Mouse (Mus musculus) midbrain, postnatal 0 days (tissue): ENCODE data around the gene Osbpl5. TPM values are rescaled to one million over a fixed set of nuclear protein-coding genes. Genes with fewer than 3 reads are reported as not detected.
A peak's percentile ranks its signal among the peaks of the same experiment; 100 is the strongest.
"Not testable (repeated sequence)": the region's sequence is repeated elsewhere in the genome, so short reads cannot be mapped to it uniquely, and the experiment has no call there.

Experiments
- ATAC-seq: fragments of 200-750 bp; cut with Nextera tagmentation; 2 replicates; pipeline ENCODE4 v1.8.0; 2017; ENCODE audit warnings: moderate number of reproducible peaks, mild to moderate bottlenecking, moderate TSS enrichment, moderate library complexity; ENCODE audit not compliant: low FRiP score
- DNase-seq: peaks from one replicate; pipeline ENCODE4 v3.0.0-alpha.2; 2015; ENCODE audit warnings: low spot score
- H3K27ac ChIP-seq: fragments of 300-500 bp; sonication (generic); 2 replicates; pipeline ENCODE4 v1.5.1; 2014; ENCODE audit warnings: low read depth, mild to moderate bottlenecking, low read length, mixed read lengths
- H3K27me3 ChIP-seq: fragments of 300-500 bp; sonication (generic); 2 replicates; pipeline ENCODE4 v1.6.1; 2014; ENCODE audit warnings: low read length, control low read depth, mixed read lengths; ENCODE audit not compliant: insufficient read depth
- H3K36me3 ChIP-seq: fragments of 300-500 bp; sonication (generic); 2 replicates; pipeline ENCODE4 v1.6.1; 2014; ENCODE audit warnings: low read length, control low read depth, mixed read lengths; ENCODE audit not compliant: insufficient read depth
- H3K4me1 ChIP-seq: fragments of 300-500 bp; sonication (generic); 2 replicates; pipeline ENCODE4 v1.6.1; 2014; ENCODE audit warnings: mild to moderate bottlenecking, control low read depth, antibody characterized with exemption, low read length, mixed read lengths; ENCODE audit not compliant: insufficient read depth
- H3K4me2 ChIP-seq: fragments of 300-500 bp; sonication (generic); 2 replicates; pipeline ENCODE4 v1.6.1; 2014; ENCODE audit warnings: low read depth, mild to moderate bottlenecking, low read length, mixed read lengths; ENCODE audit not compliant: poor library complexity, severe bottlenecking
- H3K4me3 ChIP-seq: fragments of 300-500 bp; sonication (generic); 2 replicates; pipeline ENCODE4 v1.5.1; 2014; ENCODE audit warnings: low read depth, mild to moderate bottlenecking, low read length, moderate library complexity
- H3K9ac ChIP-seq: fragments of 300-500 bp; sonication (generic); replicated peaks from 2 replicates; pipeline ENCODE4 v1.6.1; 2014; ENCODE audit warnings: mild to moderate bottlenecking, low read length, moderate library complexity, mixed read lengths; ENCODE audit not compliant: poor library complexity, severe bottlenecking
- H3K9me3 ChIP-seq: fragments of 300-500 bp; sonication (generic); 2 replicates; pipeline ENCODE4 v1.6.1; 2016; ENCODE audit warnings: low read length, control low read depth
- CTCF ChIP-seq: IDR thresholded peaks from 2 replicates; pipeline ENCODE4 v1.5.1; 2016; ENCODE audit warnings: antibody characterized with exemption, mild to moderate bottlenecking
- WGBS: fragments of 180-500 bp; shearing (Covaris S2); extraction: QIAGEN DNeasy Blood & Tissue Kit; methylation state at CpG from one replicate; pipeline ENCODE4 v1.1.7; 2014; 5-methylcytosine and 5-hydroxymethylcytosine counted together
- microRNA-seq: library from miRNA; unstranded; fragments of <30 nt; microRNA quantifications from one replicate; pipeline ENCODE4, GENCODE M21; 2016; ENCODE audit warnings: borderline number of aligned reads
- polyA plus RNA-seq: library from polyadenylated mRNA; unstranded; fragments of >200 nt; fragmentation: Nextera tagmentation; extraction: Ambion mirVana; gene quantifications from 2 replicates; pipeline ENCODE4 v1.2.1, GENCODE M21; 2015
- total RNA-seq: library from RNA; depleted of rRNA; stranded (reverse); fragments of >200 nt; gene quantifications from 2 replicates; pipeline ENCODE4 v1.2.3, GENCODE M21; 2014; rRNA removed

Gene Osbpl5
- total and polyA plus RNA-seq, 2 experiments from 2014 or later: 26.7 to 52.6 TPM

DNA sequence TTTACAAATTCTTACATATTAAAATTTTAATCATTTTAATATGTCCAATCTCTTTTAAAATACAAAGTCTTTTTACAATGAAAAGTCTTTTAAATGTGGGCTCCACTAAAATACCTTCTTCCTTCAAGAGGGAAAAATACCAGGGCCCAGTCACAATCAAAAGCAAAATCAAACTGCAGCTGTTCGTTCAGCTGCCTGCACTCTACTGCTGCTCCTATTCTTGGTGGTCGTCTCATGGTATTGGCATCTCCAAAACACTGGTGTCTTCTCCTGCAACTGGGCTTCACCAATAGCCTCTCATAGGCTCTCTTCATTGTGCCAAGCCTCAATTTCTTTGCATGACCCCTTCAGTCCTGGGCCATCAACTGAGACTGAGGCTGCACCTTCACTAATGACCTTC lies 93.3 kb downstream of the Osbpl5 start:
- ATAC-seq: no peak
- no peaks in the 10 kb centered on the region for H3K9me3 ChIP-seq
- TF ChIP-seq CTCF: no peak
- no peak overlapping the region for H3K27ac ChIP-seq
- WGBS: 92% methylated on average over 2 of the region's 2 CpGs
- no peak overlapping the region for H3K4me2 ChIP-seq
- no peak for DNase-seq
- no peaks in the 10 kb centered on the region for H3K27me3 ChIP-seq
- H3K4me3 ChIP-seq: no peak overlapping the region
- no peak overlapping the region for H3K9ac ChIP-seq
- H3K36me3 ChIP-seq: no peaks in the 10 kb centered on the region
- no peaks in the 10 kb centered on the region for H3K4me1 ChIP-seq

DNA sequence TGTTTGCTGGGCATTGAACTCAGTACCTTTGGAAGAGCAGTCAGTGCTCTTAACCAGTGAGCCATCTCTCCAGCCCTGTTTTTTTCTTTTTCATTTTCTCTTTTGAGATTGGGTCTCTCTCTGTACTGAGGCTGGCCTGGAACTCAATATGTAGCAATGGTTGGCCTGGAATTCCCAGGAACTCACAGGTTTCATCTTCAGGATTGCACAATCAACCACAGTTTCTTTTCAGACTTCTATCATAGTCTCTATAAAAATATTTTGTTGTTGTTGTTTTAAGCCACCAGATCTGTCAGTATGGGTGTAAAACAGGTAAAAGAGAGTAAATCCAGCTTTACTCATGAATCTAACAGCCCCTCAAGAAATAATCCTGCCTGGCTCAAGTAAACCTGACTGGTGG lies 96.0 kb downstream of the Osbpl5 start:
- TF ChIP-seq CTCF: no peak
- Histone ChIP-seq H3K36me3 (no peaks in the 10 kb centered on the region), H3K4me3 (no peak overlapping the region), H3K9me3 (no peaks in the 10 kb centered on the region), H3K4me1 (no peaks in the 10 kb centered on the region), H3K27ac (no peak overlapping the region), H3K9ac (no peak overlapping the region), H3K4me2 (no peak overlapping the region), H3K27me3 (no peaks in the 10 kb centered on the region)
- no peak for ATAC-seq
- no peak for DNase-seq

DNA sequence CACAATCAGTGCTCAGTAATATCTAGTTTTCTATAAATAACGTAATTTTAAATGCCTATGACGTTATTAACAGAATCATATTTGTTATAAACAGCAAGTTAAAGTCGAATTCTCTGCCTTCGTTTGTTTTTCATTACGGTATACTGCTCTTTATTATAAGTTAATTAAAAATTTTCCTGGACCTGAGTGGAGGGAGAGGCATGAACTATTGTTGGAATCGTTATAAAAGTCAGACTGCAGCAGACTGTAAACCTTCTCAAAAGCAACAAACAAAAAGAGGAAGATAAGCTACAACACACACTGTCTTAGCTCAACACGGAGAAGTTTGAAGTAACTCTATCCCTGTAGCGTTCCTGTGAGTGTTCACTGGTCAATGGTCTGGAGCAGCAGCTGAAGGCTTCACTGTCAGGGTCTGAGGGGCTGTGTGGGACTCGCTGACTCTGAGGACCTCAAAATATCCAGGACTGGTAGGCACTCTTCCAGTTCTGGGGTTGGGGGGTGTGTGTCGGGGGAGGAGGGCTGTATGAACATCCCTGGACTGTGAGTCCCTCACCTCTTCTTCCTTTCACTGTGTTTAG lies 106.9 kb downstream of the Osbpl5 start:
- Histone ChIP-seq H3K4me3 (peak overlapping the region; percentile 61), H3K4me2 (peak overlapping the region; percentile 79)
- H3K27me3 ChIP-seq, H3K27ac ChIP-seq, H3K9me3 ChIP-seq, H3K9ac ChIP-seq, H3K4me1 ChIP-seq, ATAC-seq, DNase-seq, H3K36me3 ChIP-seq: not testable (repeated sequence)
- WGBS: 52% methylated on average over 10 of the region's 10 CpGs

DNA sequence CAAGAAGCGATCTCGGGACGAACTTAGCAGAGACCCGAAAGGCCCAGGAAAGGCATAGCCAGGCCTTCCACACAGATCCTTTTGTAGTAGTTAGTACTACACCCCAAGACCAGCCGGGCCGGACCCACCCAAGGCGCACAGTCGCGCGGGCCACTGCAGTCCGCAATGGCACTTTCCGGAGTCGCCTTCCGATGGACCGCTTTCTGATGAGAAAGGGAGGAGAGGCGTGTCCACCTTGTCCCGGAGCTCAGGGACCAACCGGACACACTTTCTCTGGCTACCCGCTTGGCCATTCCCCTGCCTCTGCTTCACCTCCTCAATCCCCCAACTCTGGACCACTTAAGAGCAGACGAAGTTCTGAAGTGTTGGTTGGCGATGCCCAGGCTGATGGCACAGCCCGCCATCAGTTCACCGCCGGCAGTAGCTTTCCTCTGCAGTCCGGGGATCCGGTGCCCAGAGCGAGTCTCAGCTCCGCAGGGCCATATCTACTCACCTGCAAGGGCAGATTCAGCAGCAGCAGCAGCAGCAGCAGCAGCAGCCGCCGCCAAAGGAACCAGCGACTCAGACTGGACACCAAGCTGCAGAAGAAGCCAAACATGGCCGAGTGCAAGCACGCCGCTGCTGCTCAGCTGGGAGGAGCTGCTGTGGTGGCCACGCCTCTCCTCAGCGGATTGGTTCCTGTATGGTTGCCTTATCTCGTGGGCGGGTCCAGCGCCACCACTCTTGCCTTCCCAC lies 107.6 kb downstream of the Osbpl5 start, which contains the start of gene Tnfrsf22:
Tnfrsf22 (minus strand) TSS at position 628 of the 735 bp plus-strand sequence.
- no peaks in the 10 kb centered on the region for H3K27me3 ChIP-seq
- 2% methylated on average over 39 of the region's 39 CpGs for WGBS
- H3K4me2 ChIP-seq: peak within 1 kb of the TSS; percentile 79
- ATAC-seq (peak; percentile 95), DNase-seq (peak; percentile 88)
- H3K4me3 ChIP-seq: peak within 1 kb of the TSS; percentile 61
- no peak within 1 kb of the TSS for H3K27ac ChIP-seq
- no peaks in the 10 kb centered on the region for H3K9me3 ChIP-seq
- peak; percentile 44 for TF ChIP-seq CTCF
- H3K9ac ChIP-seq: peak within 1 kb of the TSS; percentile 62
- H3K36me3 ChIP-seq: no peaks in the 10 kb centered on the region
- no peaks in the 10 kb centered on the region for H3K4me1 ChIP-seq

DNA sequence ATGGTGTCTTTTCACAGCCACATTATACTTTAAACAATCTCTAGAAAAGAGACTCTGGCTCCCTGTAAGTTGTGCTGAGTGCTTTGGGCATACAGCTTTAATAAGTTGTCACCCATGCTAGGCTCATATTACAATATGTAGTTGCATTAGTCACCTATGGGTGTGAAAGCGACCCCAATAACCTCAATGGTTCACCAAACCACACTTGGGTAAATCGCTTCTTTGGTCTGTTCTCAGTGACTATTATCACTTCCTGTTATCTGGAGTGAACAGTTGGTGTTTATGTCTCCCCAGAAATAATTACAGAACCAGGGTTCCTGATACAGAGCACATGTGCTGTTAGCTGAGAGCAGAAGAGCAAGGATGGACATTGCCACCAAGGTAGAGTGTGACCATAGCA lies 112.8 kb downstream of the Osbpl5 start:
- H3K4me2 ChIP-seq, H3K9me3 ChIP-seq, ATAC-seq, H3K27me3 ChIP-seq, DNase-seq, H3K4me1 ChIP-seq, H3K36me3 ChIP-seq, H3K27ac ChIP-seq, H3K9ac ChIP-seq, H3K4me3 ChIP-seq: not testable (repeated sequence)
- WGBS: 93% methylated on average over 2 of the region's 2 CpGs

Small RNA genes lying within 50 kb of the gene (microRNA-seq; reads per million reads assigned to microRNA genes)
- gene Gm22064: not detected

Other genes starting within 250 kb of the Osbpl5 start
- gene Nap1l4, start 207.9 kb downstream of the Osbpl5 start, total RNA-seq: 138 and 173 TPM in 2 replicates
- gene Nap1l4, start 207.9 kb downstream of the Osbpl5 start, polyA plus RNA-seq: 258 and 263 TPM in 2 replicates
- gene Cars, start 156.9 kb downstream of the Osbpl5 start, total RNA-seq: 44.5 and 63.0 TPM in 2 replicates
- 75.4 and 76.2 TPM in 2 replicates for gene Cars, start 156.9 kb downstream of the Osbpl5 start, polyA plus RNA-seq
- gene Tnfrsf26, start 128.3 kb downstream of the Osbpl5 start, total RNA-seq: 0.09 and 0.11 TPM in 2 replicates
- 0.05 and 0.10 TPM in 2 replicates for gene Tnfrsf26, start 128.3 kb downstream of the Osbpl5 start, polyA plus RNA-seq
- 1.6 and 2.6 TPM in 2 replicates for gene Tnfrsf22, start 107.3 kb downstream of the Osbpl5 start, total RNA-seq
- 4.9 and 6.7 TPM in 2 replicates for gene Tnfrsf22, start 107.3 kb downstream of the Osbpl5 start, polyA plus RNA-seq
- 1.2 and 1.6 TPM in 2 replicates for gene Tnfrsf23, start 71.1 kb downstream of the Osbpl5 start, total RNA-seq
- 0.93 and 1.7 TPM in 2 replicates for gene Tnfrsf23, start 71.1 kb downstream of the Osbpl5 start, polyA plus RNA-seq
- gene Mrgprg, start 10.0 kb upstream of the Osbpl5 start, total RNA-seq: 0.14 and 0.27 TPM in 2 replicates
- gene Mrgprg, start 10.0 kb upstream of the Osbpl5 start, polyA plus RNA-seq: not detected in 2 replicates
- 8.0 and 10.1 TPM in 2 replicates for gene Mrgpre, start 27.5 kb upstream of the Osbpl5 start, total RNA-seq
- gene Mrgpre, start 27.5 kb upstream of the Osbpl5 start, polyA plus RNA-seq: 11.6 and 12.4 TPM in 2 replicates
- 6.9 and 13.1 TPM in 2 replicates for gene Nadsyn1, start 65.9 kb upstream of the Osbpl5 start, total RNA-seq
- 3.5 and 5.8 TPM in 2 replicates for gene Nadsyn1, start 65.9 kb upstream of the Osbpl5 start, polyA plus RNA-seq
- gene Dhcr7, start 66.2 kb upstream of the Osbpl5 start, total RNA-seq: 63.4 and 66.0 TPM in 2 replicates
- gene Dhcr7, start 66.2 kb upstream of the Osbpl5 start, polyA plus RNA-seq: 74.7 and 80.4 TPM in 2 replicates
- not detected in 2 replicates for gene Gm498, start 109.9 kb upstream of the Osbpl5 start, total RNA-seq
- gene Gm498, start 109.9 kb upstream of the Osbpl5 start, polyA plus RNA-seq: not detected in 2 replicates
- 32.5 and 32.6 TPM in 2 replicates for gene Shank2, start 244.9 kb upstream of the Osbpl5 start, total RNA-seq
- gene Shank2, start 244.9 kb upstream of the Osbpl5 start, polyA plus RNA-seq: 7.7 and 9.3 TPM in 2 replicates